8 mouse cellular contexts compared by ENCODE assay signal in the genomic region with DNA sequence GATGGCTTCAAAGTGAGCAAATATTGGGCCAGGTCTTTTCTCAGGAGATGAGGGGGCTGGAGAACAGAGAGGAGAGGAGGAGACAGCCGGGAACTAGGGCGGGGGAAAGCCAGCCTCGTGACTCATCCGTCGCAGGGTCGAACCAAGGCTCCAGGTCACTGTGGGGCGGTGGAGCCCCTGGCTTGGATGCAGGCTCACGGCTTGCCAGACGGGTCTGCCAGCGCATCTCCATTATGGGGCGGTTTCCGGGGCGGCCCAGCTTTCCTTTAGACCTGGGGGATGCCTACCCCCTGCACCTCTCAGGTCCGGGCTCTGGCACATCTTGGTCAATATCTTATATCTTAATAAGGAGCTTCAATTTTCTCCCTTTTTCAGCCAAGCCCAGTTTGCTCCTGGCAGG. TPM values are rescaled to one million over a fixed set of nuclear protein-coding genes. Genes with fewer than 3 reads are reported as not detected.
DNase-seq lines count a peak whose midpoint lies in the region; ATAC-seq lines count a peak whose summit lies in the region.

No protein-coding gene starts in this region.

- intact Hi-C loops in gastrocnemius, postnatal 36 days (cut with DNase I), result no loop called here

- DNase-seq in lung, adult 18-20 months, result peak; percentile 13 to 26
- no peak for DNase-seq in lung, postnatal 4 days
- DNase-seq in embryo, embryonic 10.5 days (ENCODE audit: low spot score), result peak; percentile 55
- peak; percentile 49 to 60 for DNase-seq in gastrocnemius, postnatal 36 days
- DNase-seq in lung, postnatal 36 days, result peak; percentile 18
- DNase-seq in cerebellum, adult 11-12 months, result no peak
- no peak for DNase-seq in right cerebral cortex, adult 2 months (ENCODE audit: low spot score in 2 of 2)

- ATAC-seq in activated CD4-positive, CD25-positive, alpha-beta regulatory T cell, adult 4 months, result no peak

RNA-seq across cellular contexts. Expression of gene Gfpt2, which starts 0.8 kb away (rescaled TPM):
- 1 to 10 TPM; 5.7 to 6.2 TPM for total RNA-seq in gastrocnemius, postnatal 36 days (2021)
- 1 to 10 TPM in 1 of 2 experiments, under 1 TPM in 1; 0.83 to 1.1 TPM for polyA plus RNA-seq in activated CD4-positive, CD25-positive, alpha-beta regulatory T cell, adult 4 months (2017; shearing (Covaris generic))

RNA-seq across cellular contexts. Expression of gene Mapk9, which starts 53.4 kb away (rescaled TPM):
- total RNA-seq in gastrocnemius, postnatal 36 days (2021), result 10 to 100 TPM; 43.5 to 49.9 TPM
- 10 to 100 TPM; 17.3 to 19.2 TPM for polyA plus RNA-seq in activated CD4-positive, CD25-positive, alpha-beta regulatory T cell, adult 4 months (2017; shearing (Covaris generic))

Comparison
In these comparisons a context has a peak if more than half of its experiments do, and no peak if none do; other contexts are left out.
1. DNase-seq: peak in lung, adult 18-20 months (2 of 2), embryo, embryonic 10.5 days (single experiment), gastrocnemius, postnatal 36 days (2 of 2) and lung, postnatal 36 days (single experiment); none in lung, postnatal 4 days (0 of 2), cerebellum, adult 11-12 months (single experiment) and right cerebral cortex, adult 2 months (0 of 2).